Mouse (Mus musculus): Measurements from ENCODE around the gene Ankfn1. TPM values are rescaled to one million over a fixed set of nuclear protein-coding genes. Genes with fewer than 3 reads are reported as not detected.
A peak's percentile ranks its signal among the peaks of the same experiment; 100 is the strongest.

The Ankfn1 gene
- 1 to 10 TPM; 1.1 to 2.4 TPM for total RNA-seq (2021)

- DNase-seq (ENCODE audit: extremely low spot score in 1 of 2, low spot score in 1 of 2) = no peak
Measured at GRCm38 (mm10) chr11:89777431-89777830, at the start of gene Ankfn1. Ankfn1 (minus strand) TSS chr11:89777653.

- no peak for DNase-seq (ENCODE audit: extremely low spot score in 1 of 2, low spot score in 1 of 2)
Measured at GRCm38 (mm10) chr11:89823661-89824446, 46.4 kb upstream of the Ankfn1 start.

- no peak for DNase-seq (ENCODE audit: extremely low spot score in 1 of 2, low spot score in 1 of 2)
Measured at GRCm38 (mm10) chr11:89818594-89818993, 41.1 kb upstream of the Ankfn1 start.

GRCm38 (mm10) chr11:89811403-89811802 lies 34.0 kb upstream of the Ankfn1 start:
- DNase-seq (ENCODE audit: extremely low spot score in 1 of 2, low spot score in 1 of 2) = no peak

- no peak for DNase-seq (ENCODE audit: extremely low spot score in 1 of 2, low spot score in 1 of 2)
Measured at GRCm38 (mm10) chr11:89807998-89808397, 30.5 kb upstream of the Ankfn1 start.

- DNase-seq (ENCODE audit: extremely low spot score in 1 of 2, low spot score in 1 of 2) = no peak
Measured at GRCm38 (mm10) chr11:89804822-89805221, 27.4 kb upstream of the Ankfn1 start.

GRCm38 (mm10) chr11:89803974-89804373 lies 26.5 kb upstream of the Ankfn1 start:
- no peak for DNase-seq (ENCODE audit: extremely low spot score in 1 of 2, low spot score in 1 of 2)

- DNase-seq (ENCODE audit: extremely low spot score in 1 of 2, low spot score in 1 of 2) = no peak
Measured at GRCm38 (mm10) chr11:89792709-89793108, 15.3 kb upstream of the Ankfn1 start.

- no peak for DNase-seq (ENCODE audit: extremely low spot score in 1 of 2, low spot score in 1 of 2)
Measured at GRCm38 (mm10) chr11:89776070-89776469, 1.4 kb downstream of the Ankfn1 start.

GRCm38 (mm10) chr11:89774913-89775312 lies 2.5 kb downstream of the Ankfn1 start:
- no peak for DNase-seq (ENCODE audit: extremely low spot score in 1 of 2, low spot score in 1 of 2)

GRCm38 (mm10) chr11:89772941-89773340 lies 4.5 kb downstream of the Ankfn1 start:
- no peak for DNase-seq (ENCODE audit: extremely low spot score in 1 of 2, low spot score in 1 of 2)

- DNase-seq (ENCODE audit: extremely low spot score in 1 of 2, low spot score in 1 of 2) = no peak
Measured at GRCm38 (mm10) chr11:89765770-89766148, 11.7 kb downstream of the Ankfn1 start.

GRCm38 (mm10) chr11:89765014-89765769 lies 12.3 kb downstream of the Ankfn1 start:
- no peak for DNase-seq (ENCODE audit: extremely low spot score in 1 of 2, low spot score in 1 of 2)

- DNase-seq (ENCODE audit: extremely low spot score in 1 of 2, low spot score in 1 of 2) = no peak
Measured at GRCm38 (mm10) chr11:89733973-89734693, 43.3 kb downstream of the Ankfn1 start.

- no peak for DNase-seq (ENCODE audit: extremely low spot score in 1 of 2, low spot score in 1 of 2)
Measured at GRCm38 (mm10) chr11:89733526-89733925, 43.9 kb downstream of the Ankfn1 start.

GRCm38 (mm10) chr11:89720847-89721246 lies 56.6 kb downstream of the Ankfn1 start:
- DNase-seq (ENCODE audit: extremely low spot score in 1 of 2, low spot score in 1 of 2) = peak; percentile 77 to 85

GRCm38 (mm10) chr11:89718491-89718982 lies 58.9 kb downstream of the Ankfn1 start:
- no peak for DNase-seq (ENCODE audit: extremely low spot score in 1 of 2, low spot score in 1 of 2)

- DNase-seq (ENCODE audit: extremely low spot score in 1 of 2, low spot score in 1 of 2) = no peak
Measured at GRCm38 (mm10) chr11:89716351-89716750, 61.1 kb downstream of the Ankfn1 start.

- no peak for DNase-seq (ENCODE audit: extremely low spot score in 1 of 2, low spot score in 1 of 2)
Measured at GRCm38 (mm10) chr11:89708526-89708925, 68.9 kb downstream of the Ankfn1 start.

GRCm38 (mm10) chr11:89696431-89697403 lies 80.7 kb downstream of the Ankfn1 start:
- DNase-seq (ENCODE audit: extremely low spot score in 1 of 2, low spot score in 1 of 2) = no peak
